Mouse (Mus musculus) spleen, adult 2 months (tissue): Measurements from ENCODE around the gene Pacsin1.

Source experiments
- CTCF ChIP-seq: fragments of 200-500 bp; IDR thresholded peaks from 2 replicates; pipeline ENCODE4 v1.5.1; 2011; ENCODE audit warnings: mild to moderate bottlenecking, inconsistent platforms; ENCODE audit not compliant: insufficient read depth, insufficient read length, insufficient replicate concordance; ENCODE audit errors: extremely low read depth
- POLR2A ChIP-seq: fragments of 200-500 bp; IDR thresholded peaks from 2 replicates; pipeline ENCODE4 v1.6.1; 2011; ENCODE audit warnings: low read depth, low read length, inconsistent platforms

- TF ChIP-seq CTCF (no peak), POLR2A (no peak)
Measured at GRCm38 (mm10) chr17:27701856-27702255, 46.5 kb downstream of the Pacsin1 start.
